Mouse (Mus musculus) small intestine, adult 2 months (tissue): ENCODE measurements around the gene Tnrc6a. TPM values are rescaled to one million over a fixed set of nuclear protein-coding genes. Genes with fewer than 3 reads are reported as not detected.

Experiments
- H3K27ac ChIP-seq: fragments of 200-500 bp; 2 replicates; pipeline ENCODE4 v1.5.1; 2012; ENCODE audit warnings: low read depth, low read length, control low read depth, inconsistent platforms; ENCODE audit not compliant: insufficient read depth
- H3K27me3 ChIP-seq: fragments of 200-500 bp; 2 replicates; pipeline ENCODE4 v1.6.1; 2012; ENCODE audit warnings: mild to moderate bottlenecking, moderate library complexity, low read length, inconsistent platforms; ENCODE audit not compliant: control insufficient read depth, insufficient read depth
- H3K36me3 ChIP-seq: fragments of 200-500 bp; 2 replicates; pipeline ENCODE4 v1.6.1; 2012; ENCODE audit warnings: mild to moderate bottlenecking, low read length, control low read depth, inconsistent platforms; ENCODE audit not compliant: control insufficient read depth, insufficient read depth
- H3K4me1 ChIP-seq: fragments of 200-500 bp; 2 replicates; pipeline ENCODE4 v1.6.1; 2012; ENCODE audit warnings: low read length, inconsistent platforms, mixed read lengths; ENCODE audit not compliant: control insufficient read depth, insufficient read depth, insufficient read length
- H3K4me3 ChIP-seq: fragments of 200-500 bp; 2 replicates; pipeline ENCODE4 v1.5.1; 2012; ENCODE audit warnings: low read depth, mild to moderate bottlenecking, control low read depth, inconsistent platforms, low read length, moderate library complexity
- CTCF ChIP-seq: fragments of 200-500 bp; IDR thresholded peaks from 2 replicates; pipeline ENCODE4 v1.5.1; 2012; ENCODE audit warnings: low read depth, mild to moderate bottlenecking, control low read depth, inconsistent platforms, low read length, moderate library complexity, mixed read lengths; ENCODE audit not compliant: insufficient replicate concordance, insufficient read length; ENCODE audit errors: extremely low read depth
- POLR2A ChIP-seq: fragments of 200-500 bp; IDR thresholded peaks from 2 replicates; pipeline ENCODE4 v1.6.1; 2012; ENCODE audit warnings: low read depth, mild to moderate bottlenecking, control low read depth, inconsistent platforms, low read length, moderate library complexity
- WGBS: fragments of 180-500 bp; shearing (Covaris S2); methylation state at CpG from one replicate; pipeline ENCODE4 v1.1.7; 2018; 5-methylcytosine and 5-hydroxymethylcytosine counted together
- polyA plus RNA-seq: library from polyadenylated mRNA; depleted of rRNA; stranded (reverse); fragments of >200 nt; gene quantifications from 2 replicates; pipeline ENCODE4 v1.2.3, GENCODE M21; 2012

Tnrc6a gene
- polyA plus RNA-seq, 1 experiment = 33.7 TPM

DNA sequence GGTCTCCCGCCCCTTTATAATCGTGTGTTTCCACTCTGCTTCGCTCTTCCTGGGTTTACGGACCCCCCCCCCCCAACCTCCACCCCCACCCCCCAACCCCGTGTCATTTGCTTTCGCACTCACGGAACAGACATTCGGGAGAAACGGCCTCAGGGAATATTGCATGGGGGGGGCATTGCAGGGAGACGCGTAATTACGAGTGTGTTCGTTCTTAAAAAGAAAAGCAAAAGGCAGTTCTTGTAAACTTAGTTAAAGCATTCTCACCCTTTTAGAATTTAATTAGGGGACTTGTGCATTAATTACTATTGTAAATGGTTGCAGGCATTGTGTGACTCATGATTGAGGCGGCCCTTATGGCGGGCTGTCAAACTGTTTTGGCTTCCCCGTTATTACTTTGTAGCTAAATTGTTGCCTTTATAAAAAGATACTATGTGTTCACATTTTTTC lies 1.1 kb downstream of the Tnrc6a start:
- H3K4me1 ChIP-seq = no peaks in the 10 kb centered on the region
- no peaks in the 10 kb centered on the region for H3K27me3 ChIP-seq
- H3K4me3 ChIP-seq = peak overlapping the region; percentile 97
- H3K27ac ChIP-seq = no peak overlapping the region
- no peak for TF ChIP-seq POLR2A
- no peak for TF ChIP-seq CTCF
- 2% methylated on average over 16 of the region's 16 CpGs for WGBS
- peaks cover 8% of the 10 kb centered on the region for H3K36me3 ChIP-seq

DNA sequence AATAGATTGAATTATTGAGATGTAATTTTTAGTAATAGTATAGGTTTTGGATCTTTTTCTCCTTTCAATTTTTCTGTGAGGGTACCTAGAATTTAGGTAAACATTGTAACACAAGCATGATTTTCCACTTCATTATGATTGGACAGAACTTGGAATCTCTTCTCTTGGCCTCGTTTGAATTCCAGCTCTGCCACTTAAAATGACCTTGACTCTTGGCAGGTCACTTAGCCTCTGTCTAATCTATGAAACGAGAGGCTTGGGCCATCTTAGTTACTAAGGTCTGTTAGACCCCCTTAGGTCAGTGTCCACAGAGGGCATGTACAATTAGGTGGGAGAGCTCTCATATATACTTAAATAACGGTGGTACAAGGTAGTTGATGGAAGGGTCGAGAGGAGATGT lies 2.4 kb downstream of the Tnrc6a start:
- no peak overlapping the region for H3K27ac ChIP-seq
- no peaks in the 10 kb centered on the region for H3K27me3 ChIP-seq
- WGBS = 35% methylated on average over 4 of the region's 4 CpGs
- no peak for TF ChIP-seq CTCF
- TF ChIP-seq POLR2A = no peak
- H3K4me3 ChIP-seq = no peak overlapping the region
- peaks cover 9% of the 10 kb centered on the region for H3K36me3 ChIP-seq
- H3K4me1 ChIP-seq = no peaks in the 10 kb centered on the region; the same call in 1 of the 2 replicates

DNA sequence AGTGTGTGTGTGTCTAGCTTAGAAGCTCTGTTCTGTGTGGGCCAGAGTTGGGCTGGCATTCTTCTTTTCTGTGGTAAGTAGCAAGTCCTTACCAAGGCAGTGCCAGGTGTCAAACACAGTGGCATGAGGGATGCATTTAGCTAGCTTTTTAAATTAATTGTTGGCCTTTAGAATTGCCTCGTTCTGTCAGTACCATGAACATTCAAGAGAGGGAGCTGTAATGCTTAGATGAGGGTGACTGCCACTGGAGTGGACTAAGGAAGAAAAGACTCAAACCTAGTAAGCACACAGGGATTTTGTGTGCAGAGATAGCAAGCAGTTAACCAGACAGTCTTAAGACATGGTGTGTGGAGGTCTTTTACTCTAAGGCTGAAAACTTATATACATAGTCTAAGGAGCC lies 3.6 kb downstream of the Tnrc6a start:
- Histone ChIP-seq H3K4me3 (no peak overlapping the region), H3K27ac (no peak overlapping the region), H3K27me3 (no peaks in the 10 kb centered on the region), H3K4me1 (no peaks in the 10 kb centered on the region; the same call in 1 of the 2 replicates), H3K36me3 (peaks cover 11% of the 10 kb centered on the region)
- TF ChIP-seq CTCF = no peak
- TF ChIP-seq POLR2A = no peak
- WGBS = 53% methylated on average over 1 of the region's 1 CpGs

DNA sequence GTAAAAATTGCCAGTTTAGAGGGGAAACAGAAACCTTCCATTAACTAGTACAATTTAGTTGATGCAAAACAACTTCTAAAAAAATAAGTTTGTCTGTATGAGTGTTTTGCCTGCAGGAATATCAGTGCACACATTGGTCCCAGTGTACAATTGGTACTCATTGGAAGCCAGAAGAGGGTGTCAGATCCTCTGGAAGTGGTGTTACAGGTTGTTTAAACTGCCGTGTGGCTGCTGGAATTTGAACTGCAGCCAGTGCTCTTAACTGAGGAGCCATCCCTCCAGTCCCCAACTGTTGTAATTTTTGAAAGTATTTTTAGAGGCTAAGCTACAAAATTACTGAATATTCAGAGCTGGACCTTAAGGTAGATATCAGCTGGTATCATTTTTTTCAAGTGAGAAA lies 4.3 kb downstream of the Tnrc6a start:
- Histone ChIP-seq H3K27ac (no peak overlapping the region), H3K4me3 (no peak overlapping the region), H3K27me3 (no peaks in the 10 kb centered on the region), H3K36me3 (peaks cover 11% of the 10 kb centered on the region), H3K4me1 (no peaks in the 10 kb centered on the region; the same call in 1 of the 2 replicates)
- TF ChIP-seq CTCF = no peak
- WGBS = 13% methylated on average over 1 of the region's 1 CpGs

DNA sequence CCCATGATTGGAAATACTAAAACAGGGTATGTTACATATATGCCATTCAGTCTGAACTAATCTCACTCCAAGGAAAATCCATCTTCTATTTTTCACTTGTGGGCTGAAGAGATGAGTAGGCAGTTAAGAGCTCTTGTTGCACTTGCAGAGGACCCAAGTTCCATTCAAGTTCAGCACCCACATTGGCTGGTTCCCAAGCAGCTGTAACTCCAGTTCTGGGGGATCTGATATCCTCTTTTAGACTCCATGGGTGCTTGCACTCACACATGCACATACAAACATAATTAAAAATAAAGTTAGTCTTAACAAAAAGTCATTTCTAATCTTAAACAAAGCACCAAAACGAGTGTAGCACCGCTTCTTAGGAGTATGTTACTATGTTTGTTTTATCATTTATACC lies 5.4 kb downstream of the Tnrc6a start:
- WGBS = 75% methylated on average over 2 of the region's 2 CpGs
- no peaks in the 10 kb centered on the region; the same call in 1 of the 2 replicates for H3K4me1 ChIP-seq
- H3K27me3 ChIP-seq = no peaks in the 10 kb centered on the region
- TF ChIP-seq CTCF (no peak), POLR2A (no peak)
- peaks cover 11% of the 10 kb centered on the region for H3K36me3 ChIP-seq
- no peak overlapping the region for H3K4me3 ChIP-seq
- H3K27ac ChIP-seq = no peak overlapping the region

DNA sequence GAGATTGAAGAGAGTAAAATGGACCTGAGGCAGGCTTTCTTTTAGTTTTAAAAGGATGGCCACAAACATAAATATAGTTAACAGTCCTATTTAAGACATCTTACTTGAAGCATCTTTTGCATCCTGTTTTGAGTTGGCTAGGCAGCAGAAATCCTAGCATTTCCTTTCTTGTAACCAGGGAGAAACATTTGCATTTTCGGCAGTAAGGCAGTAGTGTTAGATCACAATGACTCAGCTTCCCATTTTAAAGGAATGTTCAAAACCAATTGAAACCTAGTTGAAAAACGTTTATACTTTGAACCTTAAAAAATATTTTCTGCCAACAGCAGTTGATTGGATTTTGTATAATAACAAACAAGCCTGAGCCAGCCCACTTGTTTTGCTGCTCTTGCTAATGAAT lies 6.5 kb downstream of the Tnrc6a start:
- H3K27ac ChIP-seq = no peak overlapping the region
- no peaks in the 10 kb centered on the region; the same call in 1 of the 2 replicates for H3K4me1 ChIP-seq
- H3K4me3 ChIP-seq = no peak overlapping the region
- H3K36me3 ChIP-seq = peaks cover 11% of the 10 kb centered on the region
- no peak for TF ChIP-seq POLR2A
- no peaks in the 10 kb centered on the region for H3K27me3 ChIP-seq
- 29% methylated on average over 2 of the region's 2 CpGs for WGBS

DNA sequence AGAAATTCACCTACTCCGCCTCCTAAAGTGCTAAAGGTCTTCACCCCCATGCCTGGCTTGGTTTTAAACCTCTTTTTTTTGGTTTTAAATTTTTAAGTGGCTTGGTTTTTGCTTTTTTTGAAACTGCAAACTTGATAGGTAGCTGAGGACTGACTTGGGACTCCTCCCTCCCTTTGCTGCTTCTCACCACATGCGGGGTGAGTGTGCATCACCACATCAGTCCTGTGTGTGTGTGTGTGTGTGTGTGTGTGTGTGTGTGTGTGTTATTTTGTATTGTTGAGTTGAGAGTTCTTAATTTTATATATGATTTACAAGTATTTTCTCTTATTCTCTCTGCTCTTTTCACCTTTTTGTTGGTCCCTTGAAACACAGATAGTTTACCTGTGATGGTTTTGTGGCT lies 8.7 kb downstream of the Tnrc6a start:
- peaks cover 7% of the 10 kb centered on the region; the same call in 1 of the 2 replicates for H3K36me3 ChIP-seq
- TF ChIP-seq CTCF (no peak), POLR2A (no peak)
- H3K27me3 ChIP-seq = no peaks in the 10 kb centered on the region
- H3K4me1 ChIP-seq = no peaks in the 10 kb centered on the region; the same call in 1 of the 2 replicates
- 79% methylated on average over 2 of the region's 2 CpGs for WGBS
- H3K4me3 ChIP-seq = no peak overlapping the region
- H3K27ac ChIP-seq = no peak overlapping the region

DNA sequence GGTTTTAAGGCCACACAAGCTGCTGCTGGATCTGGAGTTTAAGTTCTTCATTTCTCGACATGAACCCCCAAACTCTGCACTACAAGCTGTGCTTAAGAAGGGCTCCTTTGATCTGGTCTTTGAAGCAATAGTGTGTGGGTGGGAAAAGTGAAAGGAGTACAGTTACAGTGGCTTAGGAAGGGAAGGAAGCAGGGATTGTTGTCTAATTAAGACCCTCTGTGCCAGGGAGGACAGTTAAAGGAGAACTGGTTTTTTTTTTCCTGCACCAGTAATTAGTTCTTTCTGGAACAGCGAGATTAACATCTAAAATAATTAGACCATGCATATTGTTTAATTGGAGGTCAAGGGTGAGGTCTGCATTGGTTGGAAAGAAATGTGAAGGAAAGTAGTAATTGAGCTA lies 11.2 kb downstream of the Tnrc6a start:
- no peak overlapping the region for H3K27ac ChIP-seq
- H3K4me1 ChIP-seq = no peaks in the 10 kb centered on the region; the same call in 1 of the 2 replicates
- peaks cover 8% of the 10 kb centered on the region; the same call in 1 of the 2 replicates for H3K36me3 ChIP-seq
- no peak overlapping the region for H3K4me3 ChIP-seq
- H3K27me3 ChIP-seq = no peaks in the 10 kb centered on the region
- 17% methylated on average over 2 of the region's 2 CpGs for WGBS
- no peak for TF ChIP-seq POLR2A
- no peak for TF ChIP-seq CTCF
